Mouse (Mus musculus) layer of hippocampus, postnatal 25 days (tissue): ENCODE results near the gene Adcy2. TPM values are rescaled to one million over a fixed set of nuclear protein-coding genes. Genes with fewer than 3 reads are reported as not detected.
A peak's percentile ranks its signal among the peaks of the same experiment; 100 is the strongest.

Experiments
- DNase-seq, 2 experiments: peaks; one replicate each; pipeline ENCODE4 v3.0.0; 2022; ENCODE audit warnings: mixed read lengths in 2 of 2, low spot score in 1 of 2; ENCODE audit errors: extremely low spot score in 1 of 2
- total RNA-seq, 2 experiments: library from RNA; stranded (reverse); gene quantifications; 2 replicates each; pipeline ENCODE4 v1.2.3; 2021

Gene Adcy2
- total RNA-seq, 2 experiments from 2014 or later = 62.7 to 109 TPM

DNA sequence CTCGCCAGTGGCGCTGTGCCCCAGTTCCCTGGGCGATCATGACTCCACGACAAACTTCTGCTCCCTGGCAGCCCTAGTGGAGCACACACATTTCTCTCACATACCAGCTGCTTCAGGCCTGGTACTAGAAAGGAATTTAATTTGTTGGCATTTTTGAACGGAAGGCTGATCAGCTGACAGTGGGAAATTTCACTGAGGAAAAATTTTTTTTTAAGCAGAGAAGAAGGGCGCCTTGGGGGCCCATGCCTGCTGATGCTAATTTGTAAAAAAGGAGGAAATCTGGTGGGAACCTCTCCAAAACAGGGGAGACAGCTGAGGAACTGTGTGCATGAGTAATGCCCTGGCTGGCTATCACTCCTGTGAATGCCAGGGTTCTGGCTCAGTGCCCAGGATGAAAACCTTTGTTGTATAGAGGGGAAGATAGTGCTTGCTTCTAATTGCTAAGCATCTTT is 292.0 kb downstream of the Adcy2 start:
- DNase-seq = peak; percentile 51 to 56

DNA sequence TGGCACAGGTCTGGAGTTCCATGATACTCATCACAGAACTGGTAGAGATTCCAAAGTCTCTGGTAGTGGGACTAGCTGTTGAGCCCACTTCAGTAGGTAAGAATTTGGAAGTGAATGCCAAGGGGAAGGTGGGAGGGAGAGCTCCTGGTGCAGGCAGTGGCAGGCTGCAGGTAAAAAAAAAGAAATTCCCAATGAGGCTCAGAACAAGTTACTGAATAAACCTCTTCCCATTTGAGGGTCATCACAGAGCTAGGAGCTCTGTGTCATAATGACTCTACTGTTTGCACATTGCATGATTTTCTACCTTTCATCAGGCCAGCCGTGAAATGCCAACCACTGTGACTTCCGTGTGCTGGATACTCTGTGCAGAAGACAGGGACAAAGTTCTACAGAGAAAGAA is 314.4 kb downstream of the Adcy2 start:
- no peak for DNase-seq

DNA sequence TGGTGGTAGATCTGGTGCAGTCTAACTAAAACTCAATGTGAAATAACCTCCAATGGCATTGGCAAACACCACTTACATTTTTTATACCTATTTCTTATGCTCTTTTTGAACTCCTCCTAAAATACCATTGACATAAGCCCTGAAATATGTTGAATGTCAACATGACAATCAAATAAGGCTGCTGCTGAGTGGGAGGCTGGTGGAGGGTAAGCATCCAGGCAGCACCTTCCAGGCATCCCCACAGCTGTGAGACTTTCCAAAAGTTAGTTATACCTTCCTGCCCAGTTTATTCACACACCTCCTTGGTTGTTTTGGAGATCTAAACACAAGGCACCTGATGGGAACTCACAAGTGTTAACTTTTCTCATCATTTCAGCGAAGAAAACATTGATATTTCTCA is 318.9 kb downstream of the Adcy2 start:
- no peak for DNase-seq

DNA sequence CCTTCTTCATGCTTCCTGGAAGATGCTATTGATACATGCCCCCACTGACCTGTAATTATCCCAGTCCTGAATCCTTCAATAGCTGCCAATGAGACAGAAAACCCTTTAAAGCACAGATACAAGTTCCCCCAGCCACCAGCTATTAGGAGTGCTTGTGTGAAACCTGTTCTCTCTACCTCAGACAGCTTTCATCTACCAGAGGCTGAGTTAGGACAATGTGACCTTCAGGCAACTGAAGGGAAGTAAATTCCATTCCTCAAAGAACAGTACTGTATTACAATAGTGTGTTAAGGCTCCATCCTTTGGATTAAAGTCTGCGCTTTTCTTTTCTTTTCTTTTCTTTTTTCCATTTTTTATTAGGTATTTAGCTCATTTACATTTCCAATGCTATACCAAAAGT is 356.6 kb downstream of the Adcy2 start:
- no peak for DNase-seq

DNA sequence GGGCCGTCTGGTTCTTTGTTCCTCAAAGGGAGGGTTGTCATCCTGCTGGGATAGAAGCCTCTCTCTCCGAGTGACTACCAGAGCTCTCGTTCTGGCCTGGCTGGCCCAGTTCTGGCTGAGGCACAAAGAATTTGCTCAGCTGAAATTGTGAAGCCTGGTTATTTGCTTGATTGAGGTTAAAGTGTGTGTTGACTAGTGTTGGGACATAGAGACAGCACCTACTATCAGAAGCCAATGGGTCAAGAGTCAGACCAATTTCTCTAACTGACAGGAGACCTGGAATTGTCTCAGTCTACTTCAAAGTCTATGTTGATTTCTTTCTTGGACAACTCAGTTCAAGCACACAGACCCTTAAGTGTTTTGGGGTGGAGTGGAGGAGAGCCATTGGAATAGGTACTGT is 372.3 kb downstream of the Adcy2 start:
- no peak for DNase-seq

DNA sequence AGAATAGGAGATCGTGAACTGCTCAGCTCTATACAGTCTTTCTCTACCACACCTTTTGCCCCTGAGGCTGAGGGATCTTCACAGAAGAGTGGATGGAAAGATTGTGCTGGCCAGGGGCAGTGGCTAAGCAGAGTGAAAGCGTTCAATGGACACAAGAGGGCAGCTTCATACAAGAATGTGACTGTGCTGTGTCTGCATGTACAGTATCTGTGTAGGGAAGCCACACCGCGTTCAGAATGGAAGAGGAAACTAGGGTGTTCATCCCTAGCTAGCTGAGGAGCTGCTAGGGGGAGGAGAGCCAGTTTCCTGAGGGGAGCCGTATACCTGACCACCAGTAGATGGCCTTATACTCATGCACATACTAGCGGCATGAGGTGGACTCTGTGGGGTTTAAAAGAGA is 376.5 kb downstream of the Adcy2 start:
- DNase-seq = no peak

DNA sequence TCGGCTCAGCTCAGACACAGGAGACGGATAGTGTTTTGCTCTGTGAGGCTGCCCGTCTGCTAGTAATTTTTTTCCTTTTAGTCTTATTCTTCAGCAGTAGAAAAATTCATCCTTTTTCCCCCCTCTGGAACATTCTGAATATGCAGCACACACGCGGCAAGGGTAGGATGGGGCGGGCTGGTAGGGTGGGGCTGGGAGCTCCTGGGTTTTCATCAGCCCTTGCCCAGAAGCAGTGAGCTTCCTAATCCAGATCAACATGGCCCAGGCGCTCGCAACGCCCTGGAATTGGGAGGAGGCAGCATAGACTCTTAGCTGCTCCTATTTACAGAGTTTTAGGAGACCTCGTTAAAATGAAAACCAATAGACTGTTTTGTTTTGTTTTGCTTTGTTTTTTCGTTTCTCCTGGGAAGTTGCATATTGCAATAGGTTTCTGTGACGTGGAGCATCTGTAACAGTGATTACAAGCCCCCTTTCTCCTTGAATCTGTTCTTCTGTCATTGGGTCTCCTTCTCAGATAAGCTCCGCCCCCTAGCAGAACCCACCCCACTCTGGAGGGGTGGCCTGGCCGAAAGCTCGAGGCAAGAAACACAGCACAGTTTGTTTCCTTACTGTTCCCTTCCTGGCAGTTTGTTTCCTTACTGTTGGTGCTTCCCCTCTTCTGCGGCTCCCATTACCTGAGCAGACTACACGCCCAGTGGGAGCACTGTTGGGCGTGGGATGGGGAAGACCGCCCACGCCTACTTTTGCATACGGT is 391.5 kb downstream of the Adcy2 start:
- DNase-seq = peak in 1 of 2 experiments; percentile 22

DNA sequence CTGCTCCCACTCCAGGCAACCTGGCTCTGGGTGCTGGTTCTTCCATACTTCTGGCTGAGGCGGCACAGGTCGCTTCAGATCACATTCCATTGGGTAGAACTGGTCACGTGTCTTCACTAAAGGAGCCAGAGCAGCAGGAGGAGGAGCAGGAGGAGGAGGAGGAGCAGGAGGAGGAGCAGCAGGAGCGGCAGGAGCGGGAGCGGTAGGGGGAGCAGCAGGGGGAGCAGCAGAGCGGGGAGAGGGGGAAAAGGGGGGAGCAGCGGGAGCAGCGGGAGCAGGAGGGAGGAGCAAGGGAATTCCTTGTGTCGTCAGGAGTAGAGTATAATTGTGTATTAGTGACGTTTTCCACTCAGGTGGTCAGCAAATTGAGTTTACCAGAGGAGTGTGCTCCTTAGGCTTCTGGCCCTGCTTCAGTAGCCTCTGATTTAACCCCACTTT is 393.6 kb downstream of the Adcy2 start:
- no peak for DNase-seq

DNA sequence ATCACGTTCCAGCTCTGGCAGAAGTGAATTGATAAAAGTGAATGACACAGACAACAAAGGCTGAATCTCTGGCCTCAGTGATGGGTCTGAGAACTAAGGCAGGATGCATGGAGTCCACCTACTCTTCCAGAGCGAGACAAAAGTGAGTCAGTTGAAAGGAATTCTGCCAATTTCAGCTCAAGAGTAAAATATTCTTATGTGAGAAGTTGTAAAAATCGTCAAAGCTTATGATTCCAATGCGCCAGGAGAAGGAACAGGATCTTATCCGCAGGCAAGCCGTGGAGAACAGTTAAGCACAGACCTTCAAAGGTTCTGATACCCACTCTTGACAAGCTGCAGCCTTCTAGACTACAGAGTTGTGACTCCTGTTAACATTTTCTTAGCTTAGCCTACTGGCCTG is 396.3 kb downstream of the Adcy2 start:
- no peak for DNase-seq

DNA sequence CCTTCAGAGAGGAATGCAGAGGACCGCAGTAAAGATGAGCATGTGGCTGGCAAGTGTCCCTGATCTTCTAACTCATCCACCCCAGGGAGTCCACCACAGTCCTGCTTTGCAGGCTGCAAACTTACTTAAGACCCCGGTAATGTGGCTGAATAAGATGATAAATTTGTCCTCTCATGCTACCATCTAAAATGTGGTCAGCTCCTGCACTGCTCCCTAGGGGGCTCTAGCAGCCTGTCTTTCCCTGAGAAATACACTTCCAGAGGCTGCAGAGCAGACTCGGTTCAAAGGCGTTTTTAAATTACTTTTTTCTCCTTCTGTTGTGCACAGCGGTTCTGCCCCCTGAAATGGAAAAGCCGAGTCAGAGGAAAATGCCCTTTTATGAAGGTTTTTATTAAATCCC is 398.2 kb downstream of the Adcy2 start:
- DNase-seq = no peak

DNA sequence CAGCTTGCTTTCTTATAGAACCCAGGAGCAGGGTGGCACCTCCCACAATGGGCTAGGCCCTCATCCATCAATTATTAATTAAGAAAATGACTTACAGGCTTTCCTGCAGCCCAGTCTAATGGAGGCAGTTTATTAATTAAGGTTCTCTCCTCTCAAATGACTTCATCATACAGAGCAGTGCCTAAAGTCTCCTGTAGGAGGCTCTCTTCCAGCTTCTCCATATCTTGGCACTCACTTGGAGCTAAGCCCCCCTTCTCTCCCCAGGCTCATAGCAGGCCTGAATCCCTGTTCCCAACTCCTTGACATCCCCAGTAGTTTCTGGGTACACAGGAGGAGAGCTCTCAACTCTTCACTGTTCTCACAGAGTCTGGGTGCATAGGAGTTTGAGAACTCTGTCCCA is 400.4 kb downstream of the Adcy2 start:
- no peak for DNase-seq

DNA sequence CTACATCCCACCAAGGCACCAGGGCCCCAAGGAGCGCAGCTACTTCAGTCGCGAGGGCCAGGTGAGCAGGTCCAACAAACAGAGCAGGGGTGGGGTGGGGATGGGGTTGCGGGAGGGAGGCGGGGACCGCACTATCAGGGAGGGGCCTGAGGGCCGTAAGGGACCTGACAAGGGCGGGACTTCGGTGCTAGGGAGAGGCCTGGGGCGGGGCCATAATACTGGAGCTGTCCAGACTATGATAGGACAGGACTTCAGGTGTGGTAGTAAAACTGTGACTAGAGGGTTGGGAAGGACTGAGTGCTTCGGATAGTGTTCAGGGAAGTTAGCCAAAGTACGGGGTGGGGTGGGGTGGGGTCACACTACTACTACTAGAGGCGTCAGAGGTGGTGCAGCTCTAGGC is 401.7 kb downstream of the Adcy2 start:
- DNase-seq = no peak

DNA sequence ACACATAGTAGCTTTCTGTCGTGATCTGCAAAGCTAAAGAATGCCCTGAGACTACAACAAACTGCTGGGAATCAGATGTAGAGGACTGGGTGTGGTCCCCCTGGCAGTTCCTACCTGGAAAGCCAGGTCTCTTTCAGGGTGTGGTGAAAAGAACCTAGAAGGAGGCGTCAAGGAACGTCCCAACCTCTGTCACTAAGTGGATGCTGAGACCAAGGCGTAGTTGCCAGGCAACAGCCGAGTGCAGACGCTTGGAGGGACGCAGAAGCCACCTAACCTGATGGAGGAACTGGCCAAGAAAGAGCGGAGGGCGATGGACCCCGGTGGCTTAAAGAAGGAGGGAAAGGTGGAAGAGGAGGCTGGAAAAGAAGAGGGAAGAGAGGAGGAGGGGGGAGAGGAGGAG is 402.1 kb downstream of the Adcy2 start, which contains the start of gene 1700001L19Rik:
Gene 1700001L19Rik, plus strand, starts transcription at position 223 of the 400 bp plus-strand sequence.
- DNase-seq = no peak

DNA sequence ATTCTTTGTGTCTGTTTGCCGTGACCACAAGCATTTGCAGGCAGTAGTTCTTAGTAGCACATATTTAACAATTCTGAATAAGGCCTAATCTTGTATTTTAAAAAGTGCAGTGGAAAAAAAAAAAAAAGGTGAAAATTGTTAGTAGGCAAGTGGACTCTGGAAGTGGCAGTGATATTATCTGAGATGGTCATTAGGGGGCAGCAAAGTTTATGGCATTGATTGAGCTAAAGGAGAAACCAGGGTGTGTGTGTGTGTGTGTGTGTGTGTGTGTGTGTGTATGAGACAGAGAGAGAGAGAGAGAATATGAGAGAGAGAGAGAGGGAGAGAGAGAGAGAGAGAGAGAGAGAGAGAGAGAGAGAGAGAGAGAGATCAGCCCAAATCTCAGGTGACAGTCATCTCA is 405.5 kb downstream of the Adcy2 start:
- DNase-seq = no peak

DNA sequence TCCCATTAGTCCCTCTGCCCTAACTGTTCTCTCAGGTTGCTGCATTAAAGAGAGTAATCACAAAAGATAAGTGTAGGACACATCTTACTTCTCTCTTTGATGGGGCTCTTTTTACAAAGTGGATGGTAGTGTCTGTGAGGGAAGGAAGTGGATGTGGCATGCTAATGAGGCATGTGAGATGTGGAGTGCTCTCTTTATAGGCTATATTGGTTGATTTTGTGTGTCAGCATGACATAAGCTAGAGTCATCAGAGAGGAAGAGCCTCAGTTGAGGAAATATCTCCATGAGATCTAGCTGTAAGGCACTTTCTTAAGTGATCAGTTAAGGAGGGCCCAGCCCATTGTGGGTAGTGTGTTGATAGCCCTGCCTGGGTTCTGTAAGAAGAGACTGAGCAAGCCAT is 411.0 kb downstream of the Adcy2 start:
- DNase-seq = no peak

DNA sequence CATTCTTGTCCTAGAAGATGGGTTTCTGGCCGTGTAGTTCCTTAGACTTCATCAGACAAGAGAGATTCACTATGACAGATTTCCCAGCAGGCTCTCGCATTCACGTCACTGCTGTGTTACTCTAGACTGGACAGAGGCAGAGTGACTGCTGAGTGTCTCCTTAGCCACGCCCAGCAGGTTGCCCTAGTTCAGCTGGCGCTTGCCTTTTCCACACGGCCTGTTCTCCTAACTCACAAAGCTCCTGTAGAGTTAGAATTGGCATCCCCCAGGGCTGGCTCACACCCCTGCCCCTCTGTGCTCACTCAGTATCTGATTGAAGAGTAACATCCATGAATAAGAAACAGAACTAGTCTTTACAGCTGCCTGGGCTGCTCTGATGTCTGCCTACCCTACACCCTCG is 413.9 kb downstream of the Adcy2 start:
- DNase-seq = no peak

DNA sequence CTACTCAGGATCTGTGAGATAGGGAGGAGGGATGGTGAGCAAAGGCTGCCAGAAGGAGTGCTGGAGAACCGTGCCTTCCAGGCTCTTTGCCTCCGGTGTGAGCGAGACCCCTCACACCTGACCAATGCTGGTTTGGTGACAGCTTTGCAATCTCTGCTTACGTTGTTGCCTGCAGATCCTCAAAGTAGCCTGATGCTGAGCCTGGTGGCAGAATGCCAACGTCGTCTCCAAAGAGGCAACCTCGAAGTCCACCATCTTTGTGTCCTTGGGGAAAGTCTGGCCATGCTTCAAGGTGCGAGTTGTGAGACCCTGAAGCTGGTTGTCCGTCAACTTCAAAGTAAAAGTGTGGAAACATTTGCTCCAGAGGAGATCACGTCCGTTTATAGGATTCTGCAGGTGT is 415.4 kb downstream of the Adcy2 start:
- no peak for DNase-seq

DNA sequence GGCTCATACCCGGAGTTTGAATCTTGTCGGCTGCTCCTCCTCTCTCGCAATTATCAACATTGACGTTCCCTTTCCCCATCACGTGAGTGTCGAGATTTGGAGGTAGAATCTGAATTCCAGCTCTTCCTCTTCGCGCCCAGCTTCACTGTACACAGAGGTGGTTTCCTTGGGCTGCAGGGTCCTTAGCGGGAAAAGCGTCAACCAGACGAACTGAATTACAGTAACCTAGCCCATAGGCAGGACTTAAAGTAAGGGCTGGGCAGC is 416.9 kb downstream of the Adcy2 start:
- no peak for DNase-seq

DNA sequence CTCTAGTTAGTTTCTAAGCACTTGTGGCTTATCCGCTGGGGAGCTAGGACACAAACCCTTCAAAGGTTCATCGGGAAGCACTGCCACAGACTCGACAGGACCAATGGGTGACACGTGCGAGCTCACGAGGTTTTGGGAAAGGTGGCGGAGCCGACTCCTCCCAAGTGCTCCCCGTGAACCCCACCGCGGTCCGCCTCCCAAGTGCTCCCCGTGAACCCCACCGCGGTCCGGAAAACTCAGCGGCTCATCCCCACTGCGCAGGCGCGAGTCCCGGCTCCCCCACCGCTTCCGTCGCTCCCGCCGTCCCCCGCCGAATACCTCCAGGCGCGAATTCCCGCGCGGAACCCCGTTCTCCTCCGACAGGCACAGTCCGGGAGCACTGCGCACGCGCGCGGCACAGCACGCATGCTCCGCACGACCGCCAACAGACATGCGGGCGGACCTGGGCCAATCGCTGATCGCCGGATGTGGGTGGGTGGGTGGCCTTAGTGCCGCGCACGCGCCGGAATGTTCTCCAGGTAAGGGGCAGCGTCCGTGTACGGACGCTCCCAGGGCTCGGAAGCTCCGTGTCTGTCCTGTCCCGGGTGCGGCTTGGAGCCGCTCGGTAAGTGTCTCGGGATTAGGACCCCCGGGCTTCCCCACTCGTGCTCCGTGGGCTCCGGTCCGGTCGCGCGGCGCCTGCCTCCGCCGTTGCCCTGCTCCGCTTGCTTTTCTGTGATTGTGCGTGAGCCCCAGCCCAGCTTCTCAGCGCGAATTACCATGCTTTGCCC is 417.4 kb downstream of the Adcy2 start, which contains the start of the genes Mtrr and Fastkd3:
Gene Mtrr, minus strand, starts transcription at position 403 of the 770 bp plus-strand sequence.
Gene Fastkd3, plus strand, starts transcription at position 488 of the 770 bp plus-strand sequence.
- peak; percentile 98 to 99 for DNase-seq

DNA sequence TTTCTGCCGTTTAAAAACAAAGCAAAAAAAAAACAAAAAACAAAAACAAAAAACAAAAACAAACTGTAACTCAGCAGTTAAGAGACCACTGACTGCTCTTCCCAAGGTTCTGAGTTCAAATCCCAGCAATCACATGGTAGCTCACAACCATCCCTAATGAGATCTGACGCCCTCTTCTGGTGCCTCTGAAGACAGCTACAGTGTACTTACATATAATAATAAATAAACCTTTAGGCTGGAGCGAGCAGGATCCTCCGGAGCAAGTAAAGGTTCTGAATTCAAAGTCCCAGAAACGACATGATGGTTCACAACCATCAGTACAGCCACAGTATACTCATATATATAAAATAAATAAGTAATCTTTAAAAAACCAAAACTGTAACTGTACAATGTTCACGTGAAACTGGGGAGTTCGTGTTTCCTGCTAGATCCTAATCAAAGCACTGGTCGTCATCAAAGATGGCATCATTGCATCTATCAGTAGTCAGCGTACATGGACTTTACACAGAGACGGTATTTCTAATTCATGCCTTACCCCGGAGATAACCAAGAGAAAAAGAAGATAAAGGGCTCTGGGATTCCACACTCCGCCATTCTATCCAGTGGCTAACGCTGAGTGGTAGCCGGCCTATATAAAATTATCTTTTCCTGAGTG is 418.1 kb downstream of the Adcy2 start:
- no peak for DNase-seq

DNA sequence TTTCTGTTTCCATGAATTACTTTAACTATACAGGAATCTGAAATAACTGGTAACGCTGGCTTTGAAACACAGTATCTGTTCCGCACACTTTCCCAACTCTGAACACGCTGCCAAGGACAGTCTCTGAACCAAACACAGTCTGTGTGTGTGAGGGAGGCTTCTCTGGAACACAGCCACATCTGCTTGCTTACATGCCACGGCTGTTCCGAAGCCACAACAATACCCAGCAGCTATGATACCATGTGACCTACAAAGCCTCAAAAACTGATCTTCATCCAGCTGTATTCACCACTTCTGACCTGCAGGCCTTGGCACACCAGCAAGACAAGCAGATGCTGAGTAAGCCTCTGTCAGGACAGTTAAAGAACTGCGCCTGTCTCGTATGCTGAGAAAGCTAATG is 421.4 kb downstream of the Adcy2 start:
- peak; percentile 26 to 50 for DNase-seq
